In genomic region chr8:74309810-74310209, GRCm38 (mm10) we compare ENCODE assay signal across 26 mouse cellular contexts.
DNase-seq lines count a peak whose midpoint lies in the region; ATAC-seq and TF ChIP-seq lines count a peak whose summit lies in the region.
"Had no signal": no experiment of that assay in that cellular context is flagged by ENCODE, and none has a peak within 500 bp of the region (broad histone marks: within the 10 kb centered on the region; RNA-seq: fewer than 3 reads in every experiment).

No protein-coding gene starts in this region.

- H3K4me1 ChIP-seq in hindbrain, embryonic 15.5 days (replicated peaks), result no peaks in the 10 kb centered on the region
- H3K4me1 ChIP-seq in hindbrain, embryonic 11.5 days (replicated peaks; ENCODE audit: control insufficient read depth, insufficient read depth, low read length), result no peaks in the 10 kb centered on the region
- H3K4me1 ChIP-seq in midbrain, embryonic 15.5 days, result 0 out of 2 replicates have a peak, but pooled peaks cover 4% of the 10 kb centered on the region
- H3K4me1 ChIP-seq in midbrain, embryonic 14.5 days (ENCODE audit: control insufficient read depth, insufficient read depth, low read length), result no peaks in the 10 kb centered on the region
- H3K4me1 ChIP-seq: embryonic facial prominence, embryonic 10.5 days; embryonic facial prominence, embryonic 13.5 days; forebrain, embryonic 12.5 days; forebrain, embryonic 15.5 days; heart, embryonic 10.5 days; heart, embryonic 13.5 days; hindbrain, embryonic 12.5 days had no signal

- 69% methylated on average over 2 of the region's 2 CpGs for WGBS in hindbrain, embryonic 15.5 days
- WGBS in hindbrain, embryonic 11.5 days, result 70% methylated on average over 2 of the region's 2 CpGs
- WGBS in midbrain, embryonic 15.5 days, result 26% methylated on average over 2 of the region's 2 CpGs
- 27% methylated on average over 2 of the region's 2 CpGs for WGBS in midbrain, embryonic 14.5 days

- no peak for TF ChIP-seq POLR2A in brain, embryonic 14.5 days (IDR thresholded peaks at IDR 0.05; ENCODE audit: borderline replicate concordance, extremely low read depth, insufficient read depth, insufficient read length, poor library complexity, severe bottlenecking)

- no peaks in the 10 kb centered on the region for H3K9me3 ChIP-seq in hindbrain, embryonic 15.5 days
- H3K9me3 ChIP-seq in hindbrain, embryonic 11.5 days (ENCODE audit: control insufficient read depth, low read length), result no peaks in the 10 kb centered on the region
- no peaks in the 10 kb centered on the region for H3K9me3 ChIP-seq in midbrain, embryonic 15.5 days
- no peaks in the 10 kb centered on the region for H3K9me3 ChIP-seq in midbrain, embryonic 14.5 days (ENCODE audit: control insufficient read depth, low read length)
- H3K9me3 ChIP-seq: embryonic facial prominence, embryonic 10.5 days; embryonic facial prominence, embryonic 13.5 days; forebrain, embryonic 12.5 days; forebrain, embryonic 15.5 days; heart, embryonic 10.5 days; heart, embryonic 13.5 days; hindbrain, embryonic 12.5 days had no signal

- no peak overlapping the region for H3K9ac ChIP-seq in hindbrain, embryonic 15.5 days
- H3K9ac ChIP-seq in hindbrain, embryonic 11.5 days (ENCODE audit: low read depth, low read length), result no peak overlapping the region
- H3K9ac ChIP-seq in midbrain, embryonic 15.5 days, result no peak overlapping the region
- no peak overlapping the region for H3K9ac ChIP-seq in midbrain, embryonic 14.5 days (replicated peaks; ENCODE audit: low read length)
- H3K9ac ChIP-seq: embryonic facial prominence, embryonic 13.5 days; forebrain, embryonic 12.5 days; forebrain, embryonic 15.5 days; heart, embryonic 13.5 days; hindbrain, embryonic 12.5 days had no signal

- DNase-seq in hindbrain, embryonic 11.5 days (ENCODE audit: low spot score), result no peak
- no peak for DNase-seq in midbrain, embryonic 14.5 days
- peak; percentile 10 for DNase-seq in brain, embryonic 14.5 days (ENCODE audit: low read depth)
- DNase-seq in gastrocnemius, postnatal 10 days, result no peak
- DNase-seq: adrenal gland, postnatal 10 days; adrenal gland, postnatal 36 days; cerebellum, adult 11-12 months; cerebellum, adult 8-10 months; cerebellum, postnatal 10 days; cerebellum, postnatal 36 days; embryo, embryonic 11 days; gastrocnemius, postnatal 36 days; heart, adult 2 months; heart, postnatal 14 days; heart, postnatal 4 days had no signal

- H3K36me3 ChIP-seq in hindbrain, embryonic 15.5 days, result no peaks in the 10 kb centered on the region
- H3K36me3 ChIP-seq in hindbrain, embryonic 11.5 days (ENCODE audit: control insufficient read depth, insufficient read depth, low read length), result no peaks in the 10 kb centered on the region
- H3K36me3 ChIP-seq in midbrain, embryonic 15.5 days (replicated peaks), result no peaks in the 10 kb centered on the region
- H3K36me3 ChIP-seq in midbrain, embryonic 14.5 days (ENCODE audit: control insufficient read depth, insufficient read depth, low read length), result no peaks in the 10 kb centered on the region
- H3K36me3 ChIP-seq: embryonic facial prominence, embryonic 10.5 days; embryonic facial prominence, embryonic 13.5 days; forebrain, embryonic 12.5 days; forebrain, embryonic 15.5 days; heart, embryonic 10.5 days; heart, embryonic 13.5 days; hindbrain, embryonic 12.5 days had no signal

- H3K27ac ChIP-seq in hindbrain, embryonic 15.5 days (replicated peaks), result no peak overlapping the region
- H3K27ac ChIP-seq in hindbrain, embryonic 11.5 days (ENCODE audit: low read depth, low read length), result no peak overlapping the region
- no peak overlapping the region for H3K27ac ChIP-seq in midbrain, embryonic 15.5 days
- no peak overlapping the region for H3K27ac ChIP-seq in midbrain, embryonic 14.5 days (replicated peaks; ENCODE audit: low read depth, low read length)
- H3K27ac ChIP-seq: embryonic facial prominence, embryonic 10.5 days; embryonic facial prominence, embryonic 13.5 days; forebrain, embryonic 12.5 days; forebrain, embryonic 15.5 days; heart, adult 2 months; heart, embryonic 10.5 days; heart, embryonic 13.5 days; hindbrain, embryonic 12.5 days had no signal

- ATAC-seq in hindbrain, embryonic 15.5 days (ENCODE audit: low FRiP score, low read depth), result 0 out of 2 replicates have a peak, but pooled peaks have one; percentile 63
- ATAC-seq in hindbrain, embryonic 11.5 days (ENCODE audit: low FRiP score), result no peak
- peak; percentile 65; the same call in 1 of the 2 replicates for ATAC-seq in midbrain, embryonic 15.5 days (replicated peaks)
- ATAC-seq in midbrain, embryonic 14.5 days (ENCODE audit: low FRiP score, low TSS enrichment), result no peak
- ATAC-seq: forebrain, embryonic 15.5 days; Patski had no signal

- H3K4me3 ChIP-seq in hindbrain, embryonic 15.5 days, result no peak overlapping the region
- H3K4me3 ChIP-seq in hindbrain, embryonic 11.5 days (ENCODE audit: low read depth, low read length), result no peak overlapping the region
- no peak overlapping the region for H3K4me3 ChIP-seq in midbrain, embryonic 15.5 days
- H3K4me3 ChIP-seq in midbrain, embryonic 14.5 days (replicated peaks; ENCODE audit: low read depth, low read length), result no peak overlapping the region
- H3K4me3 ChIP-seq: embryonic facial prominence, embryonic 10.5 days; embryonic facial prominence, embryonic 13.5 days; erythroblast, embryonic 14.5 days; forebrain, embryonic 12.5 days; forebrain, embryonic 15.5 days; heart, adult 2 months; heart, embryonic 10.5 days; heart, embryonic 13.5 days; hindbrain, embryonic 12.5 days had no signal

- no peaks in the 10 kb centered on the region for H3K27me3 ChIP-seq in hindbrain, embryonic 15.5 days
- H3K27me3 ChIP-seq in hindbrain, embryonic 11.5 days (ENCODE audit: control insufficient read depth, insufficient read depth, low read length), result no peaks in the 10 kb centered on the region
- H3K27me3 ChIP-seq in midbrain, embryonic 15.5 days (replicated peaks), result no peaks in the 10 kb centered on the region
- no peaks in the 10 kb centered on the region for H3K27me3 ChIP-seq in midbrain, embryonic 14.5 days (ENCODE audit: control insufficient read depth, insufficient read depth, low read length)
- H3K27me3 ChIP-seq: embryonic facial prominence, embryonic 13.5 days; forebrain, embryonic 12.5 days; forebrain, embryonic 15.5 days; heart, embryonic 13.5 days; hindbrain, embryonic 12.5 days; Patski had no signal

- no peak overlapping the region for H3K4me2 ChIP-seq in hindbrain, embryonic 15.5 days
- H3K4me2 ChIP-seq in hindbrain, embryonic 11.5 days (replicated peaks; ENCODE audit: low read depth, low read length), result no peak overlapping the region
- H3K4me2 ChIP-seq in midbrain, embryonic 15.5 days, result no peak overlapping the region
- no peak overlapping the region for H3K4me2 ChIP-seq in midbrain, embryonic 14.5 days (ENCODE audit: low read length)
- H3K4me2 ChIP-seq: embryonic facial prominence, embryonic 13.5 days; forebrain, embryonic 12.5 days; forebrain, embryonic 15.5 days; heart, embryonic 13.5 days; hindbrain, embryonic 12.5 days had no signal

- TF ChIP-seq CTCF in brain, embryonic 14.5 days (IDR thresholded peaks at IDR 0.05; ENCODE audit: borderline replicate concordance, extremely low read depth, insufficient read depth, insufficient read length), result no peak

Comparison
In these comparisons a context has a peak if more than half of its experiments do, and no peak if none do; other contexts are left out.
1. ATAC-seq: peak in hindbrain, embryonic 15.5 days (single experiment) and midbrain, embryonic 15.5 days (single experiment); none in hindbrain, embryonic 11.5 days (single experiment) and midbrain, embryonic 14.5 days (single experiment).